Mouse (Mus musculus) stomach, postnatal 0 days (tissue): ENCODE data around the gene Gm29797. TPM values are rescaled to one million over a fixed set of nuclear protein-coding genes. Genes with fewer than 3 reads are reported as not detected.

Experiments used
- ATAC-seq: fragments of 200-750 bp; cut with Nextera tagmentation; 2 replicates; pipeline ENCODE4 v1.8.0; 2017; ENCODE audit not compliant: low FRiP score, low TSS enrichment
- DNase-seq: peaks from one replicate; pipeline ENCODE4 v3.0.0-alpha.2; 2016; ENCODE audit warnings: low spot score
- H3K27ac ChIP-seq: fragments of 300-500 bp; sonication (generic); replicated peaks from 2 replicates; pipeline ENCODE4 v1.5.1; 2014; ENCODE audit warnings: mild to moderate bottlenecking, control low read depth
- H3K27me3 ChIP-seq: fragments of 300-500 bp; sonication (generic); 2 replicates; pipeline ENCODE4 v1.6.1; 2014; ENCODE audit warnings: low read length; ENCODE audit not compliant: control insufficient read depth, insufficient read depth
- H3K36me3 ChIP-seq: fragments of 300-500 bp; sonication (generic); 2 replicates; pipeline ENCODE4 v1.6.1; 2014; ENCODE audit warnings: low read length, mixed read lengths; ENCODE audit not compliant: control insufficient read depth, insufficient read depth
- H3K4me1 ChIP-seq: fragments of 300-500 bp; sonication (generic); replicated peaks from 2 replicates; pipeline ENCODE4 v1.6.1; 2014; ENCODE audit warnings: antibody characterized with exemption; ENCODE audit not compliant: control insufficient read depth, insufficient read depth
- H3K4me2 ChIP-seq: fragments of 300-500 bp; sonication (generic); replicated peaks from 2 replicates; pipeline ENCODE4 v1.6.1; 2014; ENCODE audit warnings: low read depth, mild to moderate bottlenecking, control low read depth, moderate library complexity
- H3K4me3 ChIP-seq: fragments of 300-500 bp; sonication (generic); 2 replicates; pipeline ENCODE4 v1.5.1; 2014; ENCODE audit warnings: low read depth, low read length, control low read depth
- H3K9ac ChIP-seq: fragments of 300-500 bp; sonication (generic); 2 replicates; pipeline ENCODE4 v1.6.1; 2014; ENCODE audit warnings: mild to moderate bottlenecking, low read length, control low read depth, mixed read lengths
- H3K9me3 ChIP-seq: fragments of 300-500 bp; sonication (generic); 2 replicates; pipeline ENCODE4 v1.6.1; 2016; ENCODE audit warnings: low read length; ENCODE audit not compliant: control insufficient read depth
- CTCF ChIP-seq: IDR thresholded peaks from 2 replicates; pipeline ENCODE4 v1.5.1; 2016; ENCODE audit warnings: antibody characterized with exemption, low read depth, mild to moderate bottlenecking, moderate library complexity
- EP300 ChIP-seq: optimal IDR thresholded peaks from 2 replicates; pipeline ENCODE3; 2016; ENCODE audit warnings: antibody characterized with exemption
- WGBS: fragments of 180-500 bp; shearing (Covaris S2); extraction: QIAGEN DNeasy Blood & Tissue Kit; methylation state at CpG from one replicate; pipeline ENCODE4 v1.1.7; 2014; 5-methylcytosine and 5-hydroxymethylcytosine counted together
- polyA plus RNA-seq: library from polyadenylated mRNA; unstranded; fragments of >200 nt; fragmentation: Nextera tagmentation; extraction: Ambion mirVana; gene quantifications from 2 replicates; pipeline ENCODE4 v1.2.1, GENCODE M21; 2015

Gene Gm29797
- polyA plus RNA-seq, 1 experiment from 2014 or later: not detected

DNA sequence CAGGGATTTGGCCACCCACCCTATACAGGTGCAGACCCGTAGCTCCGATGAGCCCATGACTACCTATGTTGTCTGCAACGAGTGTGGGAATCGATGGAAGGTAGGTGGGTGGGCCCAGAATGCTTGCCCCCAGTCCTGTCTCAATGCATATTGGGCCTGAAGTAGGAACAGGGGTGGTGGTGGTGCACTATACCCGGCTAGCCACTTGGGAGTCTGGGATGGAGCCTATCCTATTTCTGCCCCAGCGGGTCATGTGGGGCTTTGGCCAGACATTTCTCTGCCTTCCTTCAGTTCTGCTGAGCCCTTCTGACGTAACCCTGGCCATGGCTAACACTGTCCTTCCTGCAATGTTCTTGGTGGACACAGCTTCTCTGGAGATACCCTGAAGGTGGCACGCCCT is 30.8 kb downstream of the Gm29797 start:
- H3K4me3 ChIP-seq: no peak overlapping the region
- no peaks in the 10 kb centered on the region for H3K27me3 ChIP-seq
- H3K4me2 ChIP-seq: no peak overlapping the region
- DNase-seq (peak; percentile 9), ATAC-seq (no peak)
- no peaks in the 10 kb centered on the region for H3K9me3 ChIP-seq
- TF ChIP-seq CTCF: no peak
- TF ChIP-seq EP300: no peak
- H3K4me1 ChIP-seq: no peaks in the 10 kb centered on the region; the same call in 1 of the 2 replicates
- H3K27ac ChIP-seq: no peak overlapping the region
- H3K36me3 ChIP-seq: 0 out of 2 replicates have a peak, but pooled peaks cover 3% of the 10 kb centered on the region
- no peak overlapping the region for H3K9ac ChIP-seq
- WGBS: 93% methylated on average over 8 of the region's 8 CpGs

- ATAC-seq (no peak), DNase-seq (peak; percentile 9)
- Histone ChIP-seq H3K27me3 (no peaks in the 10 kb centered on the region), H3K9me3 (no peaks in the 10 kb centered on the region), H3K4me1 (peaks cover 2% of the 10 kb centered on the region; the same call in 1 of the 2 replicates), H3K9ac (no peak overlapping the region), H3K4me3 (no peak overlapping the region), H3K36me3 (0 out of 2 replicates have a peak, but pooled peaks cover 3% of the 10 kb centered on the region), H3K4me2 (no peak overlapping the region), H3K27ac (no peak overlapping the region)
- 78% methylated on average over 10 of the region's 10 CpGs for WGBS
- TF ChIP-seq EP300 (no peak), CTCF (no peak)
Observed at GRCm38 (mm10) chr2:181689466-181690160, 32.8 kb downstream of the Gm29797 start.

DNA sequence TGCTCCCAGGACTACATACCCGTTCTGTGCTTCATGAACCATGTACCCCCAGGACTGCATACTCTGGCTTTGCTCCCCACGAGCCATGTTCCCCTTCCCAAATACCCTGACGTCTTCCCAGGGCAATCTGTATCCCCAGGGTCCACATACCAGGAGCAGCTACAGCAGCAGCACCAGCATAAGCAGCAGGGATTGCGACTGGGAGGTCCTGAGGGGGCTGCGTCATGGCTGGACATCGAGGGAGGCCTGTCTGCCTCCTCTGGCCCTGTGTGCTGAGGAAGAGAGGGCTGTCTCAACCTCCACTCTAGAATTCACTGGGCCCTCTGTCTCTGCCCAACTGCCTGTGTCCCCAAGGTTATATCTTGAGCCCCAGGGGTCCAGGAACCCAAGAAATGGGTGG is 34.2 kb downstream of the Gm29797 start:
- no peak overlapping the region for H3K4me3 ChIP-seq
- H3K9me3 ChIP-seq: no peaks in the 10 kb centered on the region
- peaks cover 2% of the 10 kb centered on the region; the same call in 1 of the 2 replicates for H3K4me1 ChIP-seq
- DNase-seq: peak; percentile 10
- H3K36me3 ChIP-seq: 0 out of 2 replicates have a peak, but pooled peaks cover 3% of the 10 kb centered on the region
- TF ChIP-seq EP300 (no peak), CTCF (no peak)
- H3K4me2 ChIP-seq: no peak overlapping the region
- H3K27me3 ChIP-seq: no peaks in the 10 kb centered on the region
- no peak for ATAC-seq
- WGBS: 76% methylated on average over 6 of the region's 6 CpGs
- no peak overlapping the region for H3K27ac ChIP-seq
- no peak overlapping the region for H3K9ac ChIP-seq

GRCm38 (mm10) chr2:181691571-181691970 is 34.7 kb downstream of the Gm29797 start:
- Histone ChIP-seq H3K4me1 (peaks cover 2% of the 10 kb centered on the region; the same call in 1 of the 2 replicates), H3K27me3 (no peaks in the 10 kb centered on the region), H3K4me3 (no peak overlapping the region), H3K36me3 (0 out of 2 replicates have a peak, but pooled peaks cover 3% of the 10 kb centered on the region), H3K9me3 (no peaks in the 10 kb centered on the region), H3K4me2 (no peak overlapping the region), H3K27ac (no peak overlapping the region), H3K9ac (no peak overlapping the region)
- TF ChIP-seq CTCF: no peak
- no peak for TF ChIP-seq EP300
- DNase-seq: peak; percentile 11
- ATAC-seq: no peak
- 87% methylated on average over 4 of the region's 4 CpGs for WGBS

- Histone ChIP-seq H3K9me3 (no peaks in the 10 kb centered on the region), H3K36me3 (0 out of 2 replicates have a peak, but pooled peaks cover 3% of the 10 kb centered on the region), H3K4me2 (no peak overlapping the region; the same call in 1 of the 2 replicates), H3K4me1 (peaks cover 2% of the 10 kb centered on the region; the same call in 1 of the 2 replicates), H3K27ac (no peak overlapping the region), H3K27me3 (no peaks in the 10 kb centered on the region), H3K4me3 (no peak overlapping the region), H3K9ac (no peak overlapping the region)
- DNase-seq: peak; percentile 9
- WGBS: 85% methylated on average over 3 of the region's 3 CpGs
- ATAC-seq: no peak
- TF ChIP-seq CTCF (no peak), EP300 (no peak)
Observed at GRCm38 (mm10) chr2:181692304-181692703, 35.5 kb downstream of the Gm29797 start.
